11 mouse cellular contexts compared by ENCODE assay signal in genomic region chr7:34291265-34291664, GRCm38 (mm10). TPM values are rescaled to one million over a fixed set of nuclear protein-coding genes. Genes with fewer than 3 reads are reported as not detected.
A peak's percentile ranks its signal among the peaks of the same experiment; 100 is the strongest.
DNase-seq lines count a peak whose midpoint lies in the region; ATAC-seq lines count a peak whose summit lies in the region.
"Had no signal": no experiment of that assay in that cellular context is flagged by ENCODE, and none has a peak within 500 bp of the region (broad histone marks: within the 10 kb centered on the region; RNA-seq: fewer than 3 reads in every experiment).

No protein-coding gene starts in this region.

- no peak for ATAC-seq in heart, embryonic 15.5 days (replicated peaks; ENCODE audit: insufficient number of reproducible peaks, insufficient read depth, low FRiP score, low read depth)
- ATAC-seq in megakaryocyte, adult 5-6 weeks (ENCODE audit: poor library complexity, severe bottlenecking): no peak
- no peak; the same call in 1 of the 2 replicates for ATAC-seq in lung, embryonic 15.5 days (ENCODE audit: borderline replicate concordance, extremely low read depth, low FRiP score, low TSS enrichment)

- no peaks in the 10 kb centered on the region for H3K9me3 ChIP-seq in heart, embryonic 15.5 days (replicated peaks)
- no peaks in the 10 kb centered on the region for H3K9me3 ChIP-seq in megakaryocyte, embryonic 14.5 days
- no peaks in the 10 kb centered on the region for H3K9me3 ChIP-seq in lung, embryonic 15.5 days
- H3K9me3 ChIP-seq: limb, embryonic 12.5 days had no signal

- no peak for DNase-seq in heart, adult 8-10 months (ENCODE audit: low spot score)
- DNase-seq in ovary, postnatal 14 days (ENCODE audit: low spot score): no peak
- no peak for DNase-seq in spleen, postnatal 36 days (ENCODE audit: low spot score in 2 of 2)
- DNase-seq: gastrocnemius, postnatal 25 days; right cerebral cortex, adult 18-20 months had no signal

- H3K27me3 ChIP-seq in heart, embryonic 15.5 days: no peaks in the 10 kb centered on the region
- no peaks in the 10 kb centered on the region for H3K27me3 ChIP-seq in megakaryocyte, embryonic 14.5 days (replicated peaks)
- no peaks in the 10 kb centered on the region for H3K27me3 ChIP-seq in lung, embryonic 15.5 days
- H3K27me3 ChIP-seq: limb, embryonic 12.5 days had no signal

- no peak overlapping the region for H3K4me2 ChIP-seq in heart, embryonic 15.5 days
- H3K4me2 ChIP-seq in lung, embryonic 15.5 days: no peak overlapping the region
- H3K4me2 ChIP-seq: limb, embryonic 12.5 days had no signal

- H3K9ac ChIP-seq in heart, embryonic 15.5 days: no peak overlapping the region
- no peak overlapping the region for H3K9ac ChIP-seq in lung, embryonic 15.5 days
- H3K9ac ChIP-seq: limb, embryonic 12.5 days had no signal

- 0 out of 2 replicates have a peak, but pooled peaks cover 4% of the 10 kb centered on the region for H3K4me1 ChIP-seq in heart, embryonic 15.5 days (replicated peaks)
- H3K4me1 ChIP-seq in megakaryocyte, embryonic 14.5 days: peaks cover 37% of the 10 kb centered on the region
- no peaks in the 10 kb centered on the region; the same call in 1 of the 2 replicates for H3K4me1 ChIP-seq in lung, embryonic 15.5 days
- H3K4me1 ChIP-seq: limb, embryonic 12.5 days had no signal

- no peak overlapping the region for H3K4me3 ChIP-seq in heart, embryonic 15.5 days
- peak overlapping the region; percentile 7 for H3K4me3 ChIP-seq in megakaryocyte, embryonic 14.5 days (replicated peaks)
- no peak overlapping the region for H3K4me3 ChIP-seq in lung, embryonic 15.5 days
- H3K4me3 ChIP-seq: limb, embryonic 12.5 days had no signal

- H3K36me3 ChIP-seq in heart, embryonic 15.5 days: no peaks in the 10 kb centered on the region
- H3K36me3 ChIP-seq in megakaryocyte, embryonic 14.5 days (replicated peaks; ENCODE audit: low read length): peaks cover 10% of the 10 kb centered on the region
- no peaks in the 10 kb centered on the region for H3K36me3 ChIP-seq in lung, embryonic 15.5 days
- H3K36me3 ChIP-seq: limb, embryonic 12.5 days had no signal

- peak overlapping the region; percentile 65 for H3K27ac ChIP-seq in heart, embryonic 15.5 days
- H3K27ac ChIP-seq in lung, embryonic 15.5 days: peak overlapping the region; percentile 84
- H3K27ac ChIP-seq: limb, embryonic 12.5 days had no signal

- 58% methylated on average over 1 of the region's 1 CpGs for WGBS in heart, embryonic 15.5 days
- WGBS in lung, embryonic 15.5 days: 46% methylated on average over 1 of the region's 1 CpGs

RNA-seq across cellular contexts. Expression of gene 4931406P16Rik, which starts 22.1 kb away (rescaled TPM):
- 28.2 and 32.5 TPM in 2 replicates for polyA plus RNA-seq in heart, embryonic 15.5 days (2015; fragmentation: Nextera tagmentation; extraction: Ambion mirVana)
- 10 to 100 TPM; 38.7 to 43.4 (median 41.0) TPM for total RNA-seq in heart, adult 8-10 months (2022)
- 3.4 and 6.2 TPM in 2 replicates for polyA plus RNA-seq in megakaryocyte, embryonic 14.5 days (2012; ENCODE audit: insufficient read depth, low replicate concordance)
- 18.6 and 23.2 TPM in 2 replicates for total RNA-seq in megakaryocyte, adult 5-6 weeks (2015)
- 19.4 and 23.7 TPM in 2 replicates for total RNA-seq in megakaryocyte, adult 5-6 weeks (2017)
- polyA plus RNA-seq in lung, embryonic 15.5 days (2015; fragmentation: Nextera tagmentation; extraction: Ambion mirVana): 44.8 and 51.8 TPM in 2 replicates

RNA-seq across cellular contexts. Expression of gene Gm6096, which starts 40.4 kb away (rescaled TPM):
- polyA plus RNA-seq in heart, embryonic 15.5 days (2015; fragmentation: Nextera tagmentation; extraction: Ambion mirVana): 0.31 TPM in 1 of 2 replicates, not detected in the other
- not detected for total RNA-seq in heart, adult 8-10 months (2022)
- not detected in 2 replicates for polyA plus RNA-seq in megakaryocyte, embryonic 14.5 days (2012; ENCODE audit: insufficient read depth, low replicate concordance)
- not detected in 2 replicates for total RNA-seq in megakaryocyte, adult 5-6 weeks (2015)
- total RNA-seq in megakaryocyte, adult 5-6 weeks (2017): not detected in 2 replicates
- polyA plus RNA-seq in lung, embryonic 15.5 days (2015; fragmentation: Nextera tagmentation; extraction: Ambion mirVana): 0.57 TPM in 1 of 2 replicates, not detected in the other
- total RNA-seq: gastrocnemius, postnatal 25 days had no signal
- polyA plus RNA-seq: large intestine, adult 2 months had no signal
